Mouse (Mus musculus) MEL (cell line): ENCODE data around the gene Phgdh. TPM values are rescaled to one million over a fixed set of nuclear protein-coding genes. Genes with fewer than 3 reads are reported as not detected.
A peak's percentile ranks its signal among the peaks of the same experiment; 100 is the strongest.

ENCODE experiments used
- DNase-seq: peaks from one replicate; pipeline ENCODE4 v3.0.0; 2011; ENCODE audit warnings: low read depth, low spot score
- H3K27ac ChIP-seq: 2 replicates; pipeline ENCODE4 v1.5.1; 2012; ENCODE audit warnings: low read depth, mild to moderate bottlenecking, control low read depth, low read length, moderate library complexity; ENCODE audit not compliant: control insufficient read depth
- H3K27me3 ChIP-seq, 2 experiments: fragments of 150-350 bp in 1 of 2; sonication (generic) in 1 of 2; 2 replicates each; pipeline ENCODE4 v1.6.1; 2012; ENCODE audit warnings: low read length in 2 of 2, mild to moderate bottlenecking in 2 of 2, improper control_type of control experiment in 1 of 2, moderate library complexity in 1 of 2; ENCODE audit not compliant: insufficient read depth in 2 of 2, control insufficient read depth in 1 of 2
- H3K36me3 ChIP-seq, 2 experiments: 2 replicates each; pipeline ENCODE4 v1.6.1; 2012 to 2014; ENCODE audit warnings: low read length in 2 of 2, improper control_type of control experiment in 1 of 2, inconsistent platforms in 1 of 2, mild to moderate bottlenecking in 1 of 2; ENCODE audit not compliant: insufficient read depth in 2 of 2, control insufficient read depth in 1 of 2
- H3K4me1 ChIP-seq, 2 experiments: fragments of 150-350 bp in 1 of 2; sonication (generic) in 1 of 2; 2 replicates each; pipeline ENCODE4 v1.6.1; 2012; ENCODE audit warnings: low read length in 2 of 2, improper control_type of control experiment in 1 of 2, mild to moderate bottlenecking in 1 of 2; ENCODE audit not compliant: insufficient read depth in 2 of 2, control insufficient read depth in 1 of 2
- H3K4me3 ChIP-seq, 2 experiments: fragments of 150-350 bp in 1 of 2; sonication (generic) in 1 of 2; 2 replicates each; pipeline ENCODE4 v1.5.1; 2012; ENCODE audit warnings: low read depth in 2 of 2, low read length in 2 of 2, mild to moderate bottlenecking in 2 of 2, moderate library complexity in 2 of 2, control low read depth in 1 of 2, improper control_type of control experiment in 1 of 2; ENCODE audit not compliant: control insufficient read depth in 1 of 2, insufficient read depth in 1 of 2
- H3K79me2 ChIP-seq: 2 replicates; pipeline ENCODE4 v1.6.1; 2012; ENCODE audit warnings: mild to moderate bottlenecking, low read length, moderate library complexity; ENCODE audit not compliant: control insufficient read depth, poor library complexity, insufficient read depth
- H3K9ac ChIP-seq: 2 replicates; pipeline ENCODE4 v1.6.1; 2012; ENCODE audit warnings: low read depth, mild to moderate bottlenecking, control low read depth, low read length, moderate library complexity; ENCODE audit not compliant: control insufficient read depth, poor library complexity, severe bottlenecking
- H3K9me3 ChIP-seq: fragments of 150-350 bp; sonication (generic); replicated peaks from 2 replicates; pipeline ENCODE4 v1.6.1; 2012; ENCODE audit warnings: mild to moderate bottlenecking, low read length, improper control_type of control experiment, moderate library complexity; ENCODE audit not compliant: insufficient read depth
- E2F4 ChIP-seq: IDR thresholded peaks from 2 replicates; pipeline ENCODE4 v1.6.1; 2011; ENCODE audit warnings: low read depth, low read length, improper control_type of control experiment, borderline replicate concordance
- ELF1 ChIP-seq: IDR thresholded peaks from 2 replicates; pipeline ENCODE4 v1.6.1; 2014; ENCODE audit warnings: low read depth, mild to moderate bottlenecking, inconsistent platforms, low read length, improper control_type of control experiment, moderate library complexity
- HCFC1 ChIP-seq: IDR thresholded peaks from 2 replicates; pipeline ENCODE4 v1.6.1; 2012; ENCODE audit warnings: low read depth, mild to moderate bottlenecking, inconsistent platforms, low read length, improper control_type of control experiment, moderate library complexity
- JUND ChIP-seq: IDR thresholded peaks from 2 replicates; pipeline ENCODE4 v1.6.1; 2011; ENCODE audit warnings: low read depth, mild to moderate bottlenecking, improper control_type of control experiment, low read length
- MAFK ChIP-seq: IDR thresholded peaks from 2 replicates; pipeline ENCODE4 v1.6.1; 2011; ENCODE audit warnings: low read depth, mild to moderate bottlenecking, low read length, improper control_type of control experiment, borderline replicate concordance
- MYC ChIP-seq: IDR thresholded peaks from 2 replicates; pipeline ENCODE4 v1.6.1; 2011; ENCODE audit warnings: low read depth, mild to moderate bottlenecking, low read length, improper control_type of control experiment, moderate library complexity
- NELFE ChIP-seq: IDR thresholded peaks from 2 replicates; pipeline ENCODE4 v1.6.1; 2011; ENCODE audit warnings: low read depth, low read length, improper control_type of control experiment
- POLR2AphosphoS2 ChIP-seq: IDR thresholded peaks from 2 replicates; pipeline ENCODE4 v1.6.1; 2011; ENCODE audit warnings: low read length, improper control_type of control experiment
- RAD21 ChIP-seq: IDR thresholded peaks from 2 replicates; pipeline ENCODE4 v1.6.1; 2011; ENCODE audit warnings: mild to moderate bottlenecking, low read depth, low read length, improper control_type of control experiment
- USF1 ChIP-seq: IDR thresholded peaks from 2 replicates; pipeline ENCODE4 v1.6.1; 2014; ENCODE audit warnings: low read depth, mild to moderate bottlenecking, inconsistent platforms, low read length, improper control_type of control experiment, moderate library complexity
- ZC3H11A ChIP-seq: IDR thresholded peaks from 2 replicates; pipeline ENCODE4 v1.6.1; 2012; ENCODE audit warnings: low read depth, mild to moderate bottlenecking, inconsistent platforms, low read length, improper control_type of control experiment
- ZKSCAN1 ChIP-seq: IDR thresholded peaks from 2 replicates; pipeline ENCODE4 v1.6.1; 2012; ENCODE audit warnings: low read depth, mild to moderate bottlenecking, inconsistent platforms, low read length, improper control_type of control experiment, moderate library complexity
- polyA plus RNA-seq, 2 experiments: library from polyadenylated mRNA; stranded (reverse) in 1 of 2; unstranded in 1 of 2; fragments of >175 nt in 1 of 2; fragments of >200 nt in 1 of 2; gene quantifications; 2 replicates each; pipeline versions ENCODE4 v1.2.1 to v1.2.4; 2012; ENCODE audit warnings: low replicate concordance in 2 of 2, low read depth in 1 of 2; ENCODE audit not compliant: insufficient read length in 2 of 2, insufficient read depth in 1 of 2, missing spikeins in 1 of 2
- total RNA-seq: library from RNA; depleted of rRNA; stranded (reverse); fragments of 300-350 nt; gene quantifications from 2 replicates; pipeline ENCODE4 v1.2.3, GENCODE M21; 2012

Phgdh gene
- total and polyA plus RNA-seq, 3 experiments: 247 to 303 TPM; not detected in 1

DNA sequence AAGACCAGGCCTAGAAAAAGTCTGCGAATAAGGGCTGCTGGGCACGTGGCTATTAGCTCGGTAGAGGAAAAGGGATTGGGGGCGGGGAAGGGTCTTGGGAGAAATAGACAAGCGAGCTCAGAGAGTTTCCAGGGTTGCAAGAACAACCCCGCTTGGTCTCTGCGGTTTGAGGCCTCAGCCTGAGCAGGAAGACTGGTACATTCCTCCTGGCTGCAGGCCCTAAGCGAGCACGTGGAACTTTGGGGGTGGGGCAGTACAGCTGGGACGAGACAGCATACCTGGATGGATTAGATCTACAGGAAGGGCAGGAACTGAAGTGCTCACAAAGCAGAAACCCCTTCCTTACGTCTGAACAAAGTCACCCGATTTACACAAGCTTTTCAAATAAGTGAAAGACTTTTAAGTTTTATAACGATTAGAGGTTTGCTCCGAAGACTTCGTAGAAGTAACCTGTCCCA lies 1.2 kb downstream of the Phgdh start (continued):
- no peak for TF ChIP-seq E2F4
- TF ChIP-seq ELF1: peak; percentile 54; the same call in 1 of the 2 replicates

DNA sequence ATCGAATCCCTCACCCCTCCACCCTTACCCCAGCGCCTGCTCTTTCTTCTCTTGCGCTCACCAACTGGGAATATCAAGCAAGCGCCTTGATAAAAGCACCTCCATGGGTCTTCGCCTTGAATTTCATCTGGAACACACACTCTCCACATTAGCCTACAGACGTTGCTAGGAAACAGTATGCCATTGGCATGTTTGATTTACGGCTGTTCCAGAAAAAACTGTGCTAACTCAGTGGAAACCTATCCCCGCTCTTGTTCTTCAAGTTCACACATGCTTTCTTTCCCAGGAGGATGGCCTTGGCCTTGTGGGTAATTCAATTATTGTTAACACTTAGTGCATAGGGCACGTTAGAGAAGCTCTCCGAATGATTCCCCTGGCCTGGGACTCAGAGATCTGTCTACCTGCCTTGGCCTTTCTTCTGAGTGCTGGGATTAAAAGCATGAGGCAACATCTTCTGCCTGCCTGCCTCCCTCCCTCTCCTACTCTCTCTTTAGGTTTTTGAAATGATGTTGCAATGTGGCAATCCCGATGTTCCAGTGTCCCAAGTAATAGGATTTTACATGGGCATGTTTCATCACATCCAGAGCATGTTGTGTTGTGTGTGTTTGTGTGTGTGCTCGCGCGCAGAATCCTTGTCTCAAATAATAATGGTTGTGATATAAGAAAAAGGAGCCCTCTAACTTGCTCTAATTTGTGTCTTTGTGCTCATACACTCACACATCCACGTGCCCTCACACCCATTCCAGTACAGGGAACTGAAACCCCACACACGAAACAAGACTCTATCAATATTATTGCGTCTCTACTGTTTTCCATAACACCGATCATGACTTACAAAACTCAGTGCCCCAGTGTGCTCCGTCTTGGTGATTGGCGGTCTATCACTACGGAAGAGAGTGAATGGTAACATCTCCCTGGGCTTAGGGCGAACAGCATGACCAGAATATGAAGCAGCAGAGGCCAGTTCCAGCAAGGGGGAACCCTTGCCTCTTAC lies 2.8 kb downstream of the Phgdh start:
- peaks cover 0 to 39% of the 10 kb centered on the region in 2 experiments for H3K36me3 ChIP-seq
- no peaks in the 10 kb centered on the region for H3K27me3 ChIP-seq
- H3K4me1 ChIP-seq: peaks cover 11 to 46% of the 10 kb centered on the region in 2 experiments
- H3K9ac ChIP-seq: peak overlapping the region; percentile 80
- no peak for DNase-seq
- TF ChIP-seq NELFE (no peak), JUND (no peak), POLR2AphosphoS2 (peak; percentile 37; the same call in 1 of the 2 replicates), USF1 (no peak), E2F4 (no peak), HCFC1 (no peak)
- TF ChIP-seq, all 39 proteins: peak for 1
- no peaks in the 10 kb centered on the region for H3K9me3 ChIP-seq
- H3K27ac ChIP-seq: no peak overlapping the region; the same call in 1 of the 2 replicates
- peaks cover 40% of the 10 kb centered on the region for H3K79me2 ChIP-seq
- peak overlapping the region in 1 of 2 experiments; percentile 97; a peak in 1 of 4 replicates for H3K4me3 ChIP-seq

DNA sequence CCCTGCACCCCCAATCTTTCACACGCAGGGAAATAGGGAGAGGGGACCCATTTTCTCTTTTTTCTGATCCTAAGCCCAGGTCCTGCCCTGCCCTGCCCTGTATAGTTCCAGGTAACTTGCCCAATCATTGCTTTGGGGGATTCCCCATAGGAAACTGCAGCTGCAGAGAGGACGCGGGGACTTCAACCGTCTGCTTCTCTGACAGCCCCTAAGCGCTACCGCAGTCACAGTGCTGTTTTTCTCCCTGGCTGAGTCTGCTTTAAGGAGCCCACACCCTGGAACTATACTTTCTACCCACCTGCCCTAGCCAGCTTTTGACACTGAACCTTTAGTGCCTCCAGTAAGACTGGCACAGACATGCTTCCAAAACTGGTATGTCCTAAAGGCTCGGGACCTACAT lies 3.9 kb downstream of the Phgdh start:
- peak overlapping the region; percentile 35 for H3K27ac ChIP-seq

More for the DNA sequence above, 3.9 kb downstream of the Phgdh start:
- Histone ChIP-seq H3K4me1 (peaks cover 11 to 39% of the 10 kb centered on the region in 2 experiments), H3K36me3 (peaks cover 6 to 33% of the 10 kb centered on the region in 2 experiments), H3K9me3 (no peaks in the 10 kb centered on the region), H3K9ac (peak overlapping the region; percentile 17), H3K27me3 (no peaks in the 10 kb centered on the region), H3K79me2 (peaks cover 40% of the 10 kb centered on the region), H3K4me3 (no peak overlapping the region)
- DNase-seq: peak; percentile 21
- no peak for TF ChIP-seq ZC3H11A
- TF ChIP-seq RAD21: no peak
- no peak for TF ChIP-seq MAFK
- no peak for TF ChIP-seq E2F4
- no peak for TF ChIP-seq ZKSCAN1
- no peak for TF ChIP-seq MYC
- TF ChIP-seq USF1: no peak
